Mouse (Mus musculus): Measurements from ENCODE around the gene Tex19.2.

DNA sequence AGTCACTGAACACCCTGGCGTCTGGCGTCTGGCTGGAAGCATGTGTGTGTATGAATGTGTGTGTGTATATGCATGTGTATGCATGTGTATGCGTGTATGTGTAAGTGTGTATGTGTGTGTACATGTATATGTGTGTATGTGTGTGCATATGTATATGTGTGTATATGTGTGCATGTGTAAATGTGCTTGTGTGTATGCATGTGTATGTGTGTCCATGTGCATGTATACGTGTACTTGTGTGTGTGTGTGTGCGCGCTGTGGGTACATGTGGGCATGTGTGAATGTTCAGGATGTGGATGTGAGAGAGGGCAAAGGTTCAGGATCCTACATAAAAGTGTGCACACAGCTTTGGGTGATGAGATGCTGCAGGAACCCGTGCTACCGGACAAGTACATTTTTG, 38.1 kb downstream of the Tex19.2 start:
- TF ChIP-seq POLR2A (IDR thresholded peaks at IDR 0.05; ENCODE audit: low read depth, low read length) = no peak
- no peak for TF ChIP-seq CTCF (conservative IDR thresholded peaks at IDR 0.05; ENCODE audit: insufficient read depth, insufficient read length, low read depth, low read length)

All from kidney, adult 2 months (tissue).